Mouse (Mus musculus) bone marrow macrophage, adult 2 months (primary cell): ENCODE data around the gene Fam71b. TPM values are rescaled to one million over a fixed set of nuclear protein-coding genes. Genes with fewer than 3 reads are reported as not detected.
"Not testable (repeated sequence)": the region's sequence is repeated elsewhere in the genome, so short reads cannot be mapped to it uniquely, and the experiment has no call there.

ENCODE experiments used
- H3K27ac ChIP-seq: 2 replicates; pipeline ENCODE4 v1.5.1; 2012; ENCODE audit warnings: low read depth, low read length; ENCODE audit not compliant: insufficient read depth
- H3K4me1 ChIP-seq: 2 replicates; pipeline ENCODE4 v1.6.1; 2012; ENCODE audit warnings: low read length; ENCODE audit not compliant: control insufficient read depth, insufficient read depth
- H3K4me3 ChIP-seq: 2 replicates; pipeline ENCODE4 v1.5.1; 2012; ENCODE audit warnings: mild to moderate bottlenecking, low read length, moderate library complexity; ENCODE audit not compliant: insufficient read depth
- CTCF ChIP-seq: IDR thresholded peaks from 2 replicates; pipeline ENCODE4 v1.5.1; 2012; ENCODE audit warnings: low read depth, mild to moderate bottlenecking, low read length, moderate library complexity
- POLR2A ChIP-seq: IDR thresholded peaks from 2 replicates; pipeline ENCODE4 v1.6.1; 2012; ENCODE audit warnings: mild to moderate bottlenecking, low read depth, low read length, borderline replicate concordance
- polyA plus RNA-seq: library from polyadenylated mRNA; stranded (reverse); fragments of >200 nt; gene quantifications from 2 replicates; pipeline ENCODE4 v1.2.4, GENCODE M21; 2012; ENCODE audit not compliant: missing spikeins, insufficient read depth, insufficient read length

The Fam71b gene
- polyA plus RNA-seq, 1 experiment: not detected

GRCm38 (mm10) chr11:46396860-46397179, 461 bp downstream of the Fam71b start:
- TF ChIP-seq CTCF (no peak), POLR2A (no peak)
- H3K27ac ChIP-seq: no peak overlapping the region
- H3K4me1 ChIP-seq: no peaks in the 10 kb centered on the region
- no peak overlapping the region for H3K4me3 ChIP-seq

- TF ChIP-seq POLR2A: no peak
- Histone ChIP-seq H3K27ac (no peak overlapping the region), H3K4me1 (no peaks in the 10 kb centered on the region)
These were observed 1.5 kb downstream of the Fam71b start for GRCm38 (mm10) chr11:46397900-46398299.

GRCm38 (mm10) chr11:46398473-46398872, 2.1 kb downstream of the Fam71b start:
- Histone ChIP-seq H3K4me3 (no peak overlapping the region), H3K4me1 (no peaks in the 10 kb centered on the region), H3K27ac (no peak overlapping the region)
- TF ChIP-seq CTCF (no peak), POLR2A (no peak)

More at GRCm38 (mm10) chr11:46397900-46398299, 1.5 kb downstream of the Fam71b start:
- H3K4me3 ChIP-seq: no peak overlapping the region

- no peak overlapping the region for H3K4me3 ChIP-seq
- no peaks in the 10 kb centered on the region for H3K4me1 ChIP-seq
- TF ChIP-seq CTCF (no peak), POLR2A (no peak)
- no peak overlapping the region for H3K27ac ChIP-seq
These were observed 2.6 kb downstream of the Fam71b start for GRCm38 (mm10) chr11:46398933-46399383.

GRCm38 (mm10) chr11:46401555-46401954, 5.2 kb downstream of the Fam71b start:
- no peak for TF ChIP-seq POLR2A
- TF ChIP-seq CTCF: no peak
- H3K27ac ChIP-seq: no peak overlapping the region
- no peak overlapping the region for H3K4me3 ChIP-seq
- no peaks in the 10 kb centered on the region for H3K4me1 ChIP-seq

GRCm38 (mm10) chr11:46404986-46405385, 8.6 kb downstream of the Fam71b start:
- Histone ChIP-seq H3K4me3 (no peak overlapping the region), H3K27ac (no peak overlapping the region), H3K4me1 (no peaks in the 10 kb centered on the region)
- TF ChIP-seq CTCF (no peak), POLR2A (no peak)

GRCm38 (mm10) chr11:46406721-46407120, 10.4 kb downstream of the Fam71b start:
- H3K4me3 ChIP-seq: no peak overlapping the region
- no peak for TF ChIP-seq CTCF
- TF ChIP-seq POLR2A: no peak
- H3K27ac ChIP-seq: no peak overlapping the region
- H3K4me1 ChIP-seq: no peaks in the 10 kb centered on the region

- no peak overlapping the region for H3K4me3 ChIP-seq
- TF ChIP-seq POLR2A (no peak), CTCF (no peak)
- no peaks in the 10 kb centered on the region for H3K4me1 ChIP-seq
- H3K27ac ChIP-seq: no peak overlapping the region
These were observed 13.7 kb downstream of the Fam71b start for GRCm38 (mm10) chr11:46410018-46410563.

GRCm38 (mm10) chr11:46418438-46418837, 22.1 kb downstream of the Fam71b start:
- no peak overlapping the region for H3K27ac ChIP-seq
- no peak for TF ChIP-seq CTCF
- no peak for TF ChIP-seq POLR2A
- H3K4me1 ChIP-seq: no peaks in the 10 kb centered on the region
- H3K4me3 ChIP-seq: no peak overlapping the region

GRCm38 (mm10) chr11:46418860-46419259, 22.5 kb downstream of the Fam71b start:
- TF ChIP-seq POLR2A (no peak), CTCF (no peak)
- no peak overlapping the region for H3K27ac ChIP-seq
- no peaks in the 10 kb centered on the region for H3K4me1 ChIP-seq
- H3K4me3 ChIP-seq: no peak overlapping the region

GRCm38 (mm10) chr11:46421086-46421888, 24.9 kb downstream of the Fam71b start:
- TF ChIP-seq CTCF (no peak), POLR2A (no peak)
- Histone ChIP-seq H3K27ac (no peak overlapping the region), H3K4me1 (no peaks in the 10 kb centered on the region)

GRCm38 (mm10) chr11:46428131-46428530, 31.8 kb downstream of the Fam71b start:
- H3K4me3 ChIP-seq, H3K27ac ChIP-seq, H3K4me1 ChIP-seq: not testable (repeated sequence)

More at GRCm38 (mm10) chr11:46421086-46421888, 24.9 kb downstream of the Fam71b start:
- no peak overlapping the region for H3K4me3 ChIP-seq
